Mouse (Mus musculus): ENCODE results near the gene Gm49380.

DNA sequence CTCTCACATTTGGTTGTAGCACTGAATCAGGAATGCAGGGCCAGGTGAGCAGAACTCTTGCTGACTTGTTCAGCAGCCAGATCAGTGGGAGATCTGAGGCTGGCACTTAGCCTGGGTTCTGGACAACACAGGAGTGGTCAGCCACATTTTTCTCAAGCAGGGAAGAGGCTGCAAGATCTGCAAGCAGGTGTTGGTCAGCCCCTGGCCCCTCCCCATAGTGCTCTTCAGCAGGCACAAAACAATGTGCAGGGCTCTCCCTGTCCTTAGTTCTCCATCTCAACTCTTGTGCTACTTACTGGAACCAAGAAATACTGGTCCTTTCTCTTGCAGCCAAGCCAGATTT is 31.4 kb upstream of the Gm49380 start:
- TF ChIP-seq CTCF (IDR thresholded peaks at IDR 0.05; ENCODE audit: control insufficient read depth, insufficient read depth, insufficient replicate concordance, low read depth, low read length) (no peak), POLR2A (IDR thresholded peaks at IDR 0.05; ENCODE audit: control insufficient read depth, low read depth, low read length) (no peak)

Measured in testis, adult 2 months (tissue).